Mouse (Mus musculus) ovary, adult 18-20 months (tissue): ENCODE measurements around the gene Vasn.

Experiments used
- DNase-seq: peaks from one replicate; pipeline ENCODE4 v3.0.0; 2022; ENCODE audit warnings: low spot score, mixed read lengths

The Vasn gene

GRCm38 (mm10) chr16:4639831-4640237 lies at the start of gene Vasn, which contains the start of gene Dnaja3:
Gene Vasn, plus strand, starts transcription at chr16:4639941.
Gene Dnaja3, plus strand, starts transcription at chr16:4639989.
- peak; percentile 86 for DNase-seq

GRCm38 (mm10) chr16:4590236-4590635 lies 49.5 kb upstream of the Vasn start:
- no peak for DNase-seq

GRCm38 (mm10) chr16:4592909-4593875 lies 46.5 kb upstream of the Vasn start:
- DNase-seq: no peak

GRCm38 (mm10) chr16:4593971-4594813 lies 45.5 kb upstream of the Vasn start, which contains the start of gene Glis2:
Gene Glis2, plus strand, starts transcription at chr16:4594713.
- DNase-seq: peak; percentile 76

- no peak for DNase-seq
Measured at GRCm38 (mm10) chr16:4594814-4595526, 44.8 kb upstream of the Vasn start.

- DNase-seq: no peak
Measured at GRCm38 (mm10) chr16:4595527-4595963, 44.2 kb upstream of the Vasn start.

GRCm38 (mm10) chr16:4596141-4596728 lies 43.5 kb upstream of the Vasn start:
- no peak for DNase-seq

- DNase-seq: no peak
Measured at GRCm38 (mm10) chr16:4596836-4597235, 42.9 kb upstream of the Vasn start.

- DNase-seq: no peak
Measured at GRCm38 (mm10) chr16:4597296-4597695, 42.4 kb upstream of the Vasn start.

GRCm38 (mm10) chr16:4598041-4598440 lies 41.7 kb upstream of the Vasn start:
- DNase-seq: no peak

- no peak for DNase-seq
Measured at GRCm38 (mm10) chr16:4598891-4599543, 40.7 kb upstream of the Vasn start.

GRCm38 (mm10) chr16:4599616-4600015 lies 40.1 kb upstream of the Vasn start:
- no peak for DNase-seq

- no peak for DNase-seq
Measured at GRCm38 (mm10) chr16:4600701-4601310, 38.9 kb upstream of the Vasn start.

GRCm38 (mm10) chr16:4602189-4602588 lies 37.6 kb upstream of the Vasn start:
- DNase-seq: no peak

GRCm38 (mm10) chr16:4602766-4603452 lies 36.8 kb upstream of the Vasn start:
- peak; percentile 72 for DNase-seq

- no peak for DNase-seq
Measured at GRCm38 (mm10) chr16:4603453-4603837, 36.3 kb upstream of the Vasn start.

GRCm38 (mm10) chr16:4604293-4604837 lies 35.4 kb upstream of the Vasn start:
- DNase-seq: no peak

- no peak for DNase-seq
Measured at GRCm38 (mm10) chr16:4605514-4606131, 34.1 kb upstream of the Vasn start.

GRCm38 (mm10) chr16:4606431-4607084 lies 33.2 kb upstream of the Vasn start:
- no peak for DNase-seq
